Mouse (Mus musculus): ENCODE results near the gene Pdzd4.

Gene Pdzd4

GRCm38 (mm10) chrX:73824185-73825151 is at the start of gene Pdzd4:
TSS of gene Pdzd4 (minus strand) at chrX:73824969.
- peak; percentile 37 for DNase-seq (ENCODE audit: low read depth, low spot score)

- no peak for DNase-seq (ENCODE audit: low read depth, low spot score)
Measured at GRCm38 (mm10) chrX:73871956-73872355, 47.2 kb upstream of the Pdzd4 start.

- no peak for DNase-seq (ENCODE audit: low read depth, low spot score)
Measured at GRCm38 (mm10) chrX:73871474-73871873, 46.7 kb upstream of the Pdzd4 start.

GRCm38 (mm10) chrX:73869334-73869733 is 44.6 kb upstream of the Pdzd4 start:
- peak; percentile 34 for DNase-seq (ENCODE audit: low read depth, low spot score)

DNA sequence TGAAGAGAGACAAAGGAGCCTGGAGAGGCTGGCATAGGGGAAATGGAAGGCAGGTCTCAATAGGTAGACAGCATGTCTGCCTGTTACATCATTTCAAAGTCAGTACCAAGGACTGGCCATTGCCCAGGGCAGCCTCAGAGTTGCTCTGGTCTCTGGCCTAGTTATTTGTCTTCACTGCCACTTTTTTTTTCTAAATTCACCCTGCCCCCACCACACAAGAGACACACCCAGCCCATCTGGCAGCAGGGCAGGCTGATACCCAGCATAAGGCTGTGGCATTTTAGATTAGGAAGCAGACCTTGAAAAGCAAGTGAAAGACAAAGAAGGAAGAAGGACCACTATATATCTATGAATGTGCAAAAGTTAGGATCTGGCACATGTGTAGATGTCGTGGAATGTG is 43.1 kb upstream of the Pdzd4 start:
- DNase-seq (ENCODE audit: low read depth, low spot score): no peak

DNA sequence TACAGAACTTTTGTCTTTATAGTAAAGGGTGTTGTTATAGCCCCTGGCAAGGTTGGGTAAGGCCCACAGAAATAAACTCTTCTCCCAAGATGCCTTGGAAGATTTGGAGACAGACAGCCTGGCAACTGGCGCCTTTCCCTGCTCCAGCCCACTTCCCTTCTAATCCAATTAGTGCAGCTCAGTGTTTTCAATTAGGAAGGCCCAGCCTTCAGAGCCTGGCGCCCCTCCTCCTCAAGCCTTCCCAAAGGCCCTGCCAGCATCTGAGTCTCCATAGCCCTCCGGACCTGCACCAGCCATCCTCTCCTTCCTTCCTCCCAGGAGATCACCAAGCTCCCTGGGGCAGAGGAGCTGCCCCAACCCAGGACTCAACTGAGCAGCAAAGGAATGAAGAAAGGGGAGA is 42.5 kb upstream of the Pdzd4 start:
- DNase-seq (ENCODE audit: low read depth, low spot score): no peak

- peak; percentile 20 for DNase-seq (ENCODE audit: low read depth, low spot score)
Measured at GRCm38 (mm10) chrX:73864692-73865091, 39.9 kb upstream of the Pdzd4 start.

- DNase-seq (ENCODE audit: low read depth, low spot score): no peak
Measured at GRCm38 (mm10) chrX:73855087-73855408, 30.3 kb upstream of the Pdzd4 start.

- DNase-seq (ENCODE audit: low read depth, low spot score): no peak
Measured at GRCm38 (mm10) chrX:73854326-73855086, 29.7 kb upstream of the Pdzd4 start.

DNA sequence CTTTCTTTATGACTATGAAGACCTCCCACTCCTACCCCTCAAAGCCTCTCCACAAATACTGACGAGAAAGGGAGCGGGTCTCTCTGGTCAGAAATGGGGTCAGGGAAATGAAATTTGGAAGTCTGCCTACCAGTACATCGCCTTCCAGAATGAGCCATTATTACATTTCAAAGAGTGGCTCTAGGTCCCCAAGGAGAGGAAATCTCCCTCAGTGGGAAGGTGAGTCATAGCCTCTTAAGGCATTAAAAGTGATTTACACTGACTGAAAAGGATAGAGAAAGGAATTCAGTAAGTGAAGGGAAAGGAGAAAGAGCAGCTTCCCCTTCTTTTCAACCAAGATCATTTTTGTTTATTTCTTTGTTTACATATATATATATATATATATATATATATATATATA is 11.9 kb upstream of the Pdzd4 start:
- DNase-seq (ENCODE audit: low read depth, low spot score): no peak

DNA sequence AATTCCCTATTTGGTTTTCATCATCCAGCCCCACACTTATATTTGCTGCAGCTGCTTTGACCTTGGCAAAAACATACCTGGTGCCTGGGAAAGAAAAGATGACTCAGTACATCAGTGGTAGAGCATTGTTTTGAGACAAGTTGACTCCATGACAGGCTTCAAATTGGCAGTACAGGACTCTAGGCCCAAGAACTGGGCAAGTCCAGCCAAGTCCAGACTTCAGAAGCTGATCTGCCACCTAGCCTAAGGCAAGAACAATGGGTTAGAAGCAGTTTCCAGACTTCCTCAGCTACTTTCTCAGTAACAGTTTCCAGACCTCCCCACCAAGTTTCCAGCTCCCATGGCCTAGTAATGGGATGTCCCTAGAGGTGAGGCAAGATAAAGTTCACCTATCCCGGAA is 11.0 kb upstream of the Pdzd4 start:
- no peak for DNase-seq (ENCODE audit: low read depth, low spot score)

GRCm38 (mm10) chrX:73823747-73824146 is 1.0 kb downstream of the Pdzd4 start:
- DNase-seq (ENCODE audit: low read depth, low spot score): no peak

DNA sequence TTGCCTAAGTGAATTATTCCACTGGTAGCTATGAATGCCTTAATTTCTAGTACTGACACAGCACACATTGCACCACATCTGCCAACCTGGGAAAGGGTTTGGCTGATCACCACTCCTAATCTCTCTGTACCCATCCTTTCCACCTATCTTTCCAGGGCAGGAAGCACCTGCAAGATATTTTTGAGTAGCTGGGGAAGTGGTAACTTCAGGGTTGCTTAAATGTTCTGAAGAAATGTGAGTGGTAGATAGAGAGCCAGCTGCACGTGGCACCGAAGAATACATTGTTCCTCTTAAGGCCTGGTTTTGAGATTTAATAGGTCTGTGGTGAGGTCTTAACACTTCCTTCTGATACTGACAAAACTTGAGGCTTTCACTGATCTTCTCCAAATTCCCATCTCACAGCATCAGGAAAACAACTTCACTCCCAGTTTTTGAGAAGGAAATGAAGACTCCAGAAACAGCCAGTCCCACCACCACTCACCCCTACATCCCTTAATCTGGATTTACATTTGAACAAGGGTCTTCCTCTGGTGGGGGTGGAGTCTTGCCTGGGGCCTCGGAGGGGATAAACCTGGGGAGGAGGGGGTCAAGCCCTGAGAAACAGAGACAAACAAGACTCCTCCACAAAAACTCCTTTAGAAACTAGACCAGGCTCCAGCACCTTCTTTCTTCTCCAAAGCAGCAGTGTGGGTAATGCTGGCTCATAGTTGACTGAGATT is 8.0 kb downstream of the Pdzd4 start:
- no peak for DNase-seq (ENCODE audit: low read depth, low spot score)

DNA sequence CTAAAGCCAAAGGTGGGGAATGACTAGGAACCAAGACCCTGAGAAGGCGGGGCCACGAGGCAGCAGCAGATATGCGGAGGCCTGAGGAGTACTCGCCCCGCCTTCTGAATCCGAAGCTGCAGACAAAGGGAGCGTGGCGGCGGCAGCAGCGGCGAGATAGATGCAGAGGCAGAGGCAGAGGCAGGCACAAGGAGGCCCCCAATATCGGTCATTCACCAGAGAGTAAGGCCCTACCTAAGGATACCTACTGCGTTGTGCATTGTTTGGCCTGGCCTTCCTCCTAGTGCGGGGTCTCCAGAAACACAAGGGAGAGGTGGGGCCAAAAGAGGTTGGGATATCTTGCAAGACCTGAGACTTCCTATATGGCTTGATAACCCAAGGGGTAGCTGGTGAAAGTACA is 9.7 kb downstream of the Pdzd4 start:
- peak; percentile 26 for DNase-seq (ENCODE audit: low read depth, low spot score)

DNA sequence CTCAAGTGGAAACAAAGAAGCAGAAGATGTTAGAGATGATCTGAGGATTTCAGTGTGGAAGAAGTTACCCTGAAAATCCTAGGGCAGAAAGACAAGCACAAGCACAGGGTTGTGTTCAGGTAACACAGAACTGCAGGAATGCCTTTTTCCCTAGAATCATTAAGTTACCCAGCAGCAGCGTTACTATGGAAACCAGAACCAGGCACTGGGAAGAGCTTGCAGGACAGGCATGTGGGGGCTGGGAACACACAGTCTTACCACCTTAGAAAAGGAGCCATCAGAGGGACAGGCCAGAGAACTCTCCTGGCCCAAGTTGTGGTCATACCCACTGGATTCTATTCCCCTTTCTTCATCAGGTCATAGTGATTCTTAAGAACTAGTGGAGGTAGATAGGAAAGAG is 19.0 kb downstream of the Pdzd4 start:
- no peak for DNase-seq (ENCODE audit: low read depth, low spot score)

DNA sequence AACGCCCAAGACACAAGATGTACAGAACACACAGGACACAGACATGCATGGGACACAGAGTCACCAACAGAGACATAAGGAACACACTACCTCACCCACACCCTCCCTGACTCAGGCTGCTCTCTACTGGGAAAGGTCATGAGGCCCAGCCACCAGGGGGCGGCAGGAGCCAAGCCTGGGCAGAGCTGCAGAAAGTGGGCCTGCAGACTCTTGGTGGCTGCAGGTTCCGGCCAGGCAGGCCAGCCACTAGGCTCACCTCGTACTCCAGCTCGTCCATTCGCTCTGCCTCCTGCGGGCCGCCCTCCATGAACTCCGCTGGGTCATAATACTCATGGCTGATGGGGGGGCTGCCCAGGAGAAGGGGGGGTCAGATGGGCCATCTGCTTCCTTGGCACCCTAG is 26.3 kb downstream of the Pdzd4 start:
- DNase-seq (ENCODE audit: low read depth, low spot score): peak; percentile 27

DNA sequence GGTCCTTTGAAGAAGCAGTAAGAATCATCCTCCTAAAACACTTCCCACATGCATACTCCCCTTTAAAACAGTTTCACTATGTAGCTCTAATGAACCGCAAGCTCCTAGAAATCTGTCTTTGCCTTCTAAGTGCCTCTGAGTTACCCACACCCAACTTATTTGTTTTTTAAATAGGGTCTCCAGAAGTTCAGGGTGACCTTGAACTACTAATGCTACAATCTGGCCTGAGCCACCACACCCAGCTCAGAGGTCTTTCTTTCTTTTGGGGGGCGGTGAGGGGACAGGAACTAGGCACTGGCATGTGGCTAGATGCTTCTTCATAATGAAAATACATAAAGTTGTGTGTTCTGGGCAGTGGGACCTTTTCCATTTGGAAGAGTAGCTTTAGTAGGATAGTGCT is 27.3 kb downstream of the Pdzd4 start:
- no peak for DNase-seq (ENCODE audit: low read depth, low spot score)

DNA sequence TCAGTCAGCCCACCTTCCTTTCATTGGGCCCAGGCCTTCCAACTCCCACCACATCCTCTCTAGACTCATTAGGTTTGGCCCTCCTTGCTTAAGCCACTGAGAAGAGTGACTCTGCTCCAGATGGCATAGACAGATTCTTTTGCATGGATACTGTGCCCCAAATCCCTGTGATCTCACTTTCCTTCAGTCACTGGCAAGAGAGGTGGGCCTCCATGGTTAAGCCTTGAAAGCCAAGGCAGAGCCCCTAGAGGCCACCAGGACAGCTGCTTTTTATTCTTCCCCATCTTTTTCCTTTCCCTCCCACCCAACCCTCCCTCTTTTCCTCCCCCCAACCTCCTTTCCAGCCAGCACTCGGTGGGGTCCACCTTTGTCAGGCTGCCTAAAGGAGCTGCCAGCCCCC is 31.3 kb downstream of the Pdzd4 start:
- no peak for DNase-seq (ENCODE audit: low read depth, low spot score)

GRCm38 (mm10) chrX:73793039-73793438 is 31.7 kb downstream of the Pdzd4 start:
- no peak for DNase-seq (ENCODE audit: low read depth, low spot score)

DNA sequence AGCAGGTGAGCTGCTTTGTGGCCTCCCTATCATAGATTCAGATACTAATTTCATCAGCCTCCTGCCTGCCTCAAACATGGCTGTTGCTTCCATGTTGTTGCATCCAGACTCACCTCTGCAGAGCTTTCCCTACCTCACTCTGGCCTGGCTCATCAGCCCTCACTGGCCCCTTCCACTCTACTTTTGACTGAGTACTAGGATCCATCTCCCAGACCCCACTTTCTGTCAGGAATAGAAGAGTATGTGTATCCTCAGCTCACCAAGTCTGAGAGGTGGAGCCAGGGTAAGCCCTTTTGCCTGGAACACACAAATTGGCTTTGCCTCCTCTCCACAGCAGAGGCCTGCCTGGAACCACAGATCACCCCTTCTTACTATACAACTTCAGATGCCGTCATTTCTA is 36.3 kb downstream of the Pdzd4 start:
- no peak for DNase-seq (ENCODE audit: low read depth, low spot score)

- no peak for DNase-seq (ENCODE audit: low read depth, low spot score)
Measured at GRCm38 (mm10) chrX:73787225-73787558, 37.6 kb downstream of the Pdzd4 start.
